Mouse (Mus musculus) neural tube, embryonic 10.5 days (tissue): Measurements from ENCODE around the gene Syt8.
A peak's percentile ranks its signal among the peaks of the same experiment; 100 is the strongest.

Experiments used
- DNase-seq: peaks from one replicate; pipeline ENCODE4 v3.0.0-alpha.2; 2017; ENCODE audit warnings: low spot score; ENCODE audit errors: extremely low spot score

Gene Syt8

DNA sequence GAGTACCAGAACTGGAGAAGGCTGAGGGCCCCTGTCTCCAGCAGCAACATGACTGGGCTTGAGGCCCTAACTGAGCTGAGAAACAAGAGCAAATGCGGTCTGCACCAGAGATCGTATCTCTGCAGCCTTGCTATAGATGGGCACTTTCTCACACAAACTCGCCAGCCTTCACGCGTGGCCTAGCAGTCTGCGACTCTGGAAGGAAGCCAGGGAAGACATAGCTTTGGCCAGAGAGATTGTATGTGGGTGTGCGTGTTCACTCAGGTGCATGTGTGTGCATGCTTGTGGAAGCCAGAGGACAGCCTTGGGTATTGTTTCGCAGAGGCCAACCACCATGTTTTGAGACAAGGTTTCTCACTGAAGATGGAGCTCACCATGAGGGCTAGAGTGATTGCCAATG lies 26.0 kb upstream of the Syt8 start:
- DNase-seq = no peak

- no peak for DNase-seq
Observed at GRCm38 (mm10) chr7:142409603-142410002, 25.0 kb upstream of the Syt8 start.

GRCm38 (mm10) chr7:142413285-142413684 lies 21.4 kb upstream of the Syt8 start:
- DNase-seq = no peak

DNA sequence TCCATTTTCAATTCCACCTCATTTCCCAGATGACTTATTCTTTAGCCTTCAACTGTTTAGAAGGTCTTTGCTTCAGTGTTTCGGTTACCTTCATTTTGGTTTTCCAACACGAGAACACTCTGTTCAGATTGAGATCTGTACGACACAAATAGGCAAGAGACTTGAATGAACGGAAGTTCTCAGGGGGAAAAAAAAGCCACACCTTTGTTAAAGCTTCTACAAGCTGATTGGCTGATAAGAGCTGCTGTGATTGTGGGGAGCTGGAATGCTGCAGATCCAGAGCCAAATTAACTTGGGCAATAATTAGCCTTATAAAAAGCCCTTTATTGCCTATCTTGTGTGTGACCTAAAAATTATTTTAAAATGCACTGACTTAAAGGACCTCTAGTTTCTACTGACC lies 19.3 kb upstream of the Syt8 start:
- no peak for DNase-seq

GRCm38 (mm10) chr7:142416225-142416624 lies 18.4 kb upstream of the Syt8 start:
- DNase-seq = no peak

GRCm38 (mm10) chr7:142418027-142418426 lies 16.6 kb upstream of the Syt8 start:
- DNase-seq = no peak

GRCm38 (mm10) chr7:142418679-142419078 lies 16.0 kb upstream of the Syt8 start:
- no peak for DNase-seq

- DNase-seq = no peak
Observed at GRCm38 (mm10) chr7:142419887-142420286, 14.8 kb upstream of the Syt8 start.

DNA sequence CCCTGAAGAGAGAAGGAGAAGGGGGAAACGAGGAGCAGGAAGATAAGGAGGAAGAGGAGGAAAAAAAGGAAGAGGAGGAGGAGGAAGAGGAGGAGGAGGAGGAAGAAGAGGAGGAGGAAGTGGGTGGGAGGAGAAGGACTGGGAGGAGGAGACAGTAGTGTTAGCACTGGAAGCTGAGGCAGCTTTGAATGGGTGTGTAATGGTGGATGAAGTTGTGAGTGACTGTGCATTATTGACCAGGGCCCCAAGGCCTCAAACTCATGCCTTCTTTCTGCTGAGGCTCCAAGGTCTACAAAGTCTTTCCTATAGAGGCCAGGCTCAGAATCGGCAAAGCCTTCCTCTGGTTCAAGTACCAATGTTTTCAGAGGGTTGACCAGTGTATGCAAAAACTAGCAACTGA lies 12.8 kb upstream of the Syt8 start:
- no peak for DNase-seq

DNA sequence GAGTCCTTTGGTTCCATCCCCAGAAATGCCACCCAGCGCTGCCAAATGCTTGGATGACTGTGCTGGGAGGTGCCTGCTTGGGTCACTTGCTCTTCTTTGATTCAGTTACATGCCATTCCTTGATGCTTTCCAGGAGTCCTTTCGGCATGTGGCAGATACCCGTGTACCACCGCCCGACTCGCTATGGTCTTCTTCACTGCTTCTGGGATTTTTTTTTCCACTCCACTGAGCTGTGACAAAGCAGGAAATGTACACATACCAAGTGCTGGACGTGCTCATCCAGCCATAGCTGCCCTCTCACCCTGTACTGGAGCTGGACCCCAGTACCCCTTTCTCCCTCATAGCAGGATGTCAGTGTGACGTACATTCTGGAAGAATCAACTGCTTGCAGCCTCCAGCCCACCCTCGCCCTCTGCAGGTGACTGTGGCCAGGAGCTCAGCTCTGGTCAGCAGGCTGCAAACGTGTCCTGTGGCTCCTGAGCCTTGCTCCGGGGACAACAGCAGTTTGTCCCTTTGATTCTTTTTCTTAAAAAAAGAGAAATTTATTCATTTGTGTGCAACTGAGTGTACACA lies 8.9 kb upstream of the Syt8 start:
- DNase-seq = no peak

DNA sequence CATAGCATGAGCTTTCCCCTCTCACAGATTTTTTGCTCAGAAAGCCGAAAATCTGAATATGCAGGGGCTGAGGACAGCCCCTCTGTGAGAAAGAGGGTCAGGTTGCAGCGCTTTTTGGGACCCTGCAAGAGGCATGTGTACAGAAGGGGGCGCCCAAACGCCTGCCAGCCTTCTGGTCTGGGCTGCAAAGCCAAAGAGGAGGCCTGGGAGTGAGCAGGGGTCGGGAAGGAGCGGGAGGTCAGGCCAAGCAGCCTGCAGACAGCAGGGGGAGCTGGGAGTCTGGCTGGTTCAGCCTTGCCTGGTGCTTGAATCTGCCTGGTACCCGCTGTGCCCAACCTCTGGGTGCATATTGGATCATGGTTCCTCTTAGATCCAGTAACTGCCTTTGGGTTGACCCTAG lies 6.4 kb upstream of the Syt8 start:
- peak; percentile 82 for DNase-seq

DNA sequence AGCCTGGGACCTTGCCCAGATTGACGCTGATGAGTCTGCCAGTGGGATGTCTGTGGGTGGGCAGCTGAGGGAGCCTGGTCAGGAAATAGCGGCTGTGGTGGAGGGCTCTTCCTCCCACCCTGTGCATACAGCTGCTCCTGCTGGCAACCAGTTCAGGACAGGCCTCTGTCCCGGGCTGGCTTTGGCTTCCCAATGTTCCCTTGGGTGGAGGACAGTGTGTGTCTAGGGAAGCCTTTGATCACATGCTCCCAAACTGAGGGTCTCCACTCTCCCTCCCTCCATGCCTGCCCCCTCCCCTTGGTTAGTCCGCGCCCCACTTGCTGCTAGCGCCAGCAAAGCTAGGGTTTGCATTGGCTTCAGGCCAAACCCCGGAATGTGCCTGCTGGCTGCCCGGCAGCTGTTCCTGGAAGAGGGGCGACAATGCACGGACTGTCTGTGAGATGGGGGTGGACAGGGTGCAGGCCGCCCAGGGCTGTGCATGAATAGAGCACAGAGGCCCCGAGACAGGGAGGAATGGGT lies 4.4 kb upstream of the Syt8 start:
- DNase-seq = no peak

GRCm38 (mm10) chr7:142431106-142431505 lies 3.5 kb upstream of the Syt8 start:
- DNase-seq = no peak

DNA sequence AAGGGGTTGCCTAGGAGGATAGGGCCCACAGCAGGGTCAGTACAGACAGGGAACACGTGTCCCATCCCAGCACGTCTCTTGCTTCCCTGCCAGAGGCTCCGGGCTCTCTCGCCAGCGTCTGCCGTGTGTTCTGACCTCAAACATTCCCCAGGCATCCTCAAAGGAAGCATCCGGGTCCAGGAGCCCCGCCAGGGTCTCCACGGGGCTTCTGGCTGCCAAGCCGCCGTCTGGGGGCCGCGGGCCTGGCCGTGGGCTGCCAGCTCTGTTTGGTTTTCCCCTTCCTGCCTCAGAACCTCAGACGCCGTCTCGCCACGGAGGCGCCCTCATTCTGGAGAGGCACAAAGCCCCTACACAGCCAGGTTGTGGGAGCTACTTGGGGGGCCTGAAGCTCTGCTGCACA lies 1.0 kb upstream of the Syt8 start:
- DNase-seq = no peak

GRCm38 (mm10) chr7:142435524-142435923 lies 874 bp downstream of the Syt8 start:
- peak; percentile 71 for DNase-seq

DNA sequence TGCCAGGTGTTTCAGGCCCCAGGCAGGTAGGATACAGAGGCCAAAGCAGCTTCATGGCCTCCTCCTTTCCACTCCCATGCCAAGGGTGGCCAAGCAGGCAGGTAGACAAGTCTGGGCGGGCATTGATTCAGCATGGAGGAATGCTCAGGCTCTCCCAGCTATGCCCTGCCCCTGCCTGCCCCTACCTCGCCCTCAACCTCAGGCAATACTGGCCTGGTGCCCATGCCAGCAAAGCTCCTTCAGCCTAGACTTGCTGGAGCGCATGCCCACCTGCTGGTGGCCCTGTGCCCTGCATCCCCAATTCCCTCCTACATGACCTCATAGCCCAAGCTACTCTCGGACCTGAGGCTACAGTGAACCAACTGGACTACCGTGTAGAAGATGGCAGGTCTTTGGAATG lies 2.7 kb downstream of the Syt8 start:
- DNase-seq = no peak

GRCm38 (mm10) chr7:142439966-142440365 lies 5.3 kb downstream of the Syt8 start:
- no peak for DNase-seq

GRCm38 (mm10) chr7:142440657-142441114 lies 6.0 kb downstream of the Syt8 start:
- peak; percentile 57 for DNase-seq

DNA sequence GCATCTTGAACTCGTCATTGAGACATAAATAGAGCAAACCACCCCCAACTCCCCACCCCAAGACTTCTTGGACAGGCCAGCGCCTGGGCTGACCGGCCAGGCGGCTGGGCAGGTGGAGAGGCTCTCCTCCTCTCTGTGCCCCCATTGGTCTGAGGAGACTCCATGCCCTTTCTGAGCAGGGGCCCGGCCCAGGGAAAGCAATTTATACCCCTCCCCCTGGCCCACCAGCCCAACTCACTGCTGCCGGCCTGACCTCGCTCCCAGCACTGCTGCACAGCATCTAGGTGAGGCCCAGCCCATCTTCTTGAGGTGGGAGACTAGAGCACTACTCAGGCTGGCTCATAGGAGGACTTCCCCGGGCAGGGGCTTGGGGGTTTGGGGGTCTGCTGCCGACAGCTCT lies 6.9 kb downstream of the Syt8 start, which contains the start of gene Tnni2:
Tnni2 (plus strand) TSS at position 224 of the 400 bp plus-strand sequence.
- DNase-seq = no peak

DNA sequence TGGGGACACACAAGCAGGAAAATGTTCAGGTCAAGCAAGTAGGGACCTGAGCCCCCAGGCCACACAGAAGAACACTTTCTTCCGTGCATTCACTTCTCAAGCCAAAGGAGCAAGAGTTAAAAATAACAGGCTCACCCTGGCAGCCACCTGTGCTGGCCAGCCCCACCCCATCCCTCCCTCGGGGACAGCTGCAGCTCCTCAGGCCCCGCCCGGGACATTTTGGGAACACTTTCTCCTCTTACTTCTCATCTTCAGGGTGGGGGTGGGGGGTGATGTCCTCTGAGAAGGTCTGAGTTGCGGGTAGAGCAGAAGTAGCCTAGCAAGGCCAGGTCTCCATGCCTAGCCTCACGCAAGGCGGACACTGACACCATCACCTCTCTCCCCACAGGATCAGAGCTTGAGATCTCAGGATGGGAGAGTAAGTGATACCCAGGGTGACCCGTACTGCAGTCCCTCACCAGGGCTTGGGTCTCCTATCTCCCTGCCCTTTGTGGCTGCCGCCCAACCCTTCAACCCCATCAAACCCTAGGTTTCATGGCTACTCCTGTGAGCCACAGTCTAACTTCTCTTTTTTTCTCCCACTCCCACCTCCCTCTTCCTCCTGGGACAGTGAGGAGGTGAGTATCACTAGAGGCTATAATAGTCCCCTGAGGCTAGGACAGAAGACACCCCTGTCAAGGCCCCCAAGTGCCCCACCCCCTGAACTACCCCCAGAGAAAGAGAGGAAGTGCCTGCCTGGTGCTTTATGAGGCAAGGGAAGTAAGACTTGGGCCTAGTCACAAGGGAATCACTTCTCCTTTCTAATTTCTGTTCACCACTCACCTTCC lies 7.6 kb downstream of the Syt8 start:
- DNase-seq = no peak

GRCm38 (mm10) chr7:142442908-142443420 lies 8.3 kb downstream of the Syt8 start:
- DNase-seq = no peak

DNA sequence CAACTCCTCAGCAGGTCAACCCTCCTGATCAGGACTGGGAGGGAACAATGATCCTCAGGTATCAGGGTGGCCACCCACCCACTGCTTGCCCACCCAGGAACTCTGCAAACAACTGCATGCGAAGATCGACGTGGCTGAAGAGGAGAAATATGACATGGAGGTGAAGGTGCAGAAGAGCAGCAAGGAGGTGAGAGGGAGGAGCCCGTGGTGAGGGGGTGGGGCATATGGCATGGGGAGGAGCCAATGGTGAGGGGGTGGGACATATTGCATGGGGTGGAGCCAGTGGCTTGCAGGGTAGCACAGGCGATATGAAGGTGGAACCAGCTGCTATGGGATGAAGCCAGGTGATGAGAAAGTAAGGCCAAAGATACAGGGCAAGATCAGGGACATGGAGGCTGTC lies 8.8 kb downstream of the Syt8 start:
- no peak for DNase-seq
